Mouse (Mus musculus) neural tube, embryonic 14.5 days (tissue): ENCODE data around the gene H2-DMb2. TPM values are rescaled to one million over a fixed set of nuclear protein-coding genes. Genes with fewer than 3 reads are reported as not detected.

Experiments
- ATAC-seq: fragments of 200-750 bp; cut with Nextera tagmentation; 2 replicates; pipeline ENCODE4 v1.8.0; 2017; ENCODE audit warnings: low read depth, mild to moderate bottlenecking, moderate TSS enrichment, moderate library complexity
- H3K27ac ChIP-seq: fragments of 300-500 bp; sonication (generic); 2 replicates; pipeline ENCODE4 v1.5.1; 2014; ENCODE audit warnings: low read depth, mild to moderate bottlenecking, control low read depth, low read length, moderate library complexity, mixed read lengths
- H3K27me3 ChIP-seq: fragments of 300-500 bp; sonication (generic); 2 replicates; pipeline ENCODE4 v1.6.1; 2014; ENCODE audit warnings: low read length; ENCODE audit not compliant: control insufficient read depth, insufficient read depth
- H3K36me3 ChIP-seq: fragments of 300-500 bp; sonication (generic); 2 replicates; pipeline ENCODE4 v1.6.1; 2014; ENCODE audit warnings: low read length, mixed read lengths; ENCODE audit not compliant: control insufficient read depth, insufficient read depth
- H3K4me1 ChIP-seq: fragments of 300-500 bp; sonication (generic); 2 replicates; pipeline ENCODE4 v1.6.1; 2014; ENCODE audit warnings: low read length; ENCODE audit not compliant: control insufficient read depth, insufficient read depth
- H3K4me2 ChIP-seq: fragments of 300-500 bp; sonication (generic); 2 replicates; pipeline ENCODE4 v1.6.1; 2014; ENCODE audit warnings: mild to moderate bottlenecking, low read depth, low read length, control low read depth
- H3K4me3 ChIP-seq: fragments of 300-500 bp; sonication (generic); 2 replicates; pipeline ENCODE4 v1.5.1; 2014; ENCODE audit warnings: low read depth, low read length, control low read depth, mixed read lengths
- H3K9ac ChIP-seq: fragments of 300-500 bp; sonication (generic); replicated peaks from 2 replicates; pipeline ENCODE4 v1.6.1; 2014; ENCODE audit warnings: low read depth, mild to moderate bottlenecking, control low read depth, low read length, mixed read lengths
- H3K9me3 ChIP-seq: fragments of 300-500 bp; sonication (generic); 2 replicates; pipeline ENCODE4 v1.6.1; 2016; ENCODE audit warnings: low read length; ENCODE audit not compliant: control insufficient read depth
- WGBS: fragments of 180-500 bp; shearing (Covaris S2); extraction: QIAGEN DNeasy Blood & Tissue Kit; methylation state at CpG from one replicate; pipeline ENCODE4 v1.1.7; 2014; 5-methylcytosine and 5-hydroxymethylcytosine counted together
- polyA plus RNA-seq: library from polyadenylated mRNA; unstranded; fragments of >200 nt; fragmentation: Nextera tagmentation; extraction: Ambion mirVana; gene quantifications from 2 replicates; pipeline ENCODE4 v1.2.1, GENCODE M21; 2014

H2-DMb2 gene
- polyA plus RNA-seq, 1 experiment from 2014 or later = 0.16 TPM

GRCm38 (mm10) chr17:34200772-34201505 is 57.8 kb downstream of the H2-DMb2 start:
- peaks cover 35% of the 10 kb centered on the region for H3K27me3 ChIP-seq
- no peak for ATAC-seq
- no peaks in the 10 kb centered on the region for H3K9me3 ChIP-seq
- H3K4me1 ChIP-seq = 0 out of 2 replicates have a peak, but pooled peaks cover 4% of the 10 kb centered on the region
- WGBS = 85% methylated on average over 16 of the region's 16 CpGs
- H3K27ac ChIP-seq = no peak overlapping the region
- no peak overlapping the region for H3K4me3 ChIP-seq
- no peak overlapping the region for H3K9ac ChIP-seq
- H3K36me3 ChIP-seq = no peaks in the 10 kb centered on the region
- no peak overlapping the region for H3K4me2 ChIP-seq

Other genes starting within 250 kb of the H2-DMb2 start
- 0.70 and 0.79 TPM in 2 replicates for gene Platr17, start 238.2 kb upstream of the H2-DMb2 start, polyA plus RNA-seq
- gene Daxx, start 233.9 kb upstream of the H2-DMb2 start, polyA plus RNA-seq = 46.0 and 54.1 TPM in 2 replicates
- gene Tapbp, start 227.4 kb upstream of the H2-DMb2 start, polyA plus RNA-seq = 35.7 and 36.2 TPM in 2 replicates
- gene Zbtb22, start 227.4 kb upstream of the H2-DMb2 start, polyA plus RNA-seq = 6.5 and 8.9 TPM in 2 replicates
- 48.8 and 51.3 TPM in 2 replicates for gene Rgl2, start 213.8 kb upstream of the H2-DMb2 start, polyA plus RNA-seq
- 168 TPM in 2 replicates for gene Pfdn6, start 203.0 kb upstream of the H2-DMb2 start, polyA plus RNA-seq
- 18.9 TPM in 2 replicates for gene Wdr46, start 202.6 kb upstream of the H2-DMb2 start, polyA plus RNA-seq
- gene B3galt4, start 191.8 kb upstream of the H2-DMb2 start, polyA plus RNA-seq = 6.2 and 8.9 TPM in 2 replicates
- gene Vps52, start 187.5 kb upstream of the H2-DMb2 start, polyA plus RNA-seq = 57.9 and 59.9 TPM in 2 replicates
- gene Rps18, start 187.3 kb upstream of the H2-DMb2 start, polyA plus RNA-seq = 825 and 874 TPM in 2 replicates
- 8.6 and 10.9 TPM in 2 replicates for gene H2-K1, start 143.0 kb upstream of the H2-DMb2 start, polyA plus RNA-seq
- gene Ring1, start 118.6 kb upstream of the H2-DMb2 start, polyA plus RNA-seq = 5.6 and 7.3 TPM in 2 replicates
- gene H2-Ke6, start 115.2 kb upstream of the H2-DMb2 start, polyA plus RNA-seq = 70.1 and 72.1 TPM in 2 replicates
- 77.9 and 90.8 TPM in 2 replicates for gene Slc39a7, start 111.6 kb upstream of the H2-DMb2 start, polyA plus RNA-seq
- gene Rxrb, start 111.5 kb upstream of the H2-DMb2 start, polyA plus RNA-seq = 29.1 and 30.8 TPM in 2 replicates
- gene Col11a2, start 103.9 kb upstream of the H2-DMb2 start, polyA plus RNA-seq = 3.6 and 4.5 TPM in 2 replicates
- gene H2-Oa, start 51.0 kb upstream of the H2-DMb2 start, polyA plus RNA-seq = not detected in 2 replicates
- 19.1 and 20.7 TPM in 2 replicates for gene H2-DMa, start 23.8 kb upstream of the H2-DMb2 start, polyA plus RNA-seq
- 109 and 160 TPM in 2 replicates for gene Brd2, start 20.7 kb upstream of the H2-DMb2 start, polyA plus RNA-seq
- 0.33 and 0.43 TPM in 2 replicates for gene H2-DMb1, start 9.8 kb downstream of the H2-DMb2 start, polyA plus RNA-seq
- 0.68 and 2.0 TPM in 2 replicates for gene Tap1, start 44.2 kb downstream of the H2-DMb2 start, polyA plus RNA-seq
- 0.63 and 1.3 TPM in 2 replicates for gene Psmb9, start 44.5 kb downstream of the H2-DMb2 start, polyA plus RNA-seq
- gene Psmb8, start 54.4 kb downstream of the H2-DMb2 start, polyA plus RNA-seq = 0.76 and 3.5 TPM in 2 replicates
- gene Tap2, start 60.2 kb downstream of the H2-DMb2 start, polyA plus RNA-seq = 0.70 and 0.90 TPM in 2 replicates
- not detected in 2 replicates for gene H2-Ob, start 95.6 kb downstream of the H2-DMb2 start, polyA plus RNA-seq
- 1.1 and 1.7 TPM in 2 replicates for gene H2-Ab1, start 114.4 kb downstream of the H2-DMb2 start, polyA plus RNA-seq
- gene H2-Aa, start 144.5 kb downstream of the H2-DMb2 start, polyA plus RNA-seq = 0.24 TPM in 1 of 2 replicates, not detected in the other
- 3.5 and 4.0 TPM in 2 replicates for gene H2-Eb1, start 162.6 kb downstream of the H2-DMb2 start, polyA plus RNA-seq
- 0.15 and 0.17 TPM in 2 replicates for gene H2-Eb2, start 182.4 kb downstream of the H2-DMb2 start, polyA plus RNA-seq
- not detected in 2 replicates for gene Btnl2, start 211.5 kb downstream of the H2-DMb2 start, polyA plus RNA-seq
- not detected in 2 replicates for gene Btnl1, start 233.8 kb downstream of the H2-DMb2 start, polyA plus RNA-seq